Mouse (Mus musculus): Measurements from ENCODE around the gene Msi2.

Gene Msi2

DNA sequence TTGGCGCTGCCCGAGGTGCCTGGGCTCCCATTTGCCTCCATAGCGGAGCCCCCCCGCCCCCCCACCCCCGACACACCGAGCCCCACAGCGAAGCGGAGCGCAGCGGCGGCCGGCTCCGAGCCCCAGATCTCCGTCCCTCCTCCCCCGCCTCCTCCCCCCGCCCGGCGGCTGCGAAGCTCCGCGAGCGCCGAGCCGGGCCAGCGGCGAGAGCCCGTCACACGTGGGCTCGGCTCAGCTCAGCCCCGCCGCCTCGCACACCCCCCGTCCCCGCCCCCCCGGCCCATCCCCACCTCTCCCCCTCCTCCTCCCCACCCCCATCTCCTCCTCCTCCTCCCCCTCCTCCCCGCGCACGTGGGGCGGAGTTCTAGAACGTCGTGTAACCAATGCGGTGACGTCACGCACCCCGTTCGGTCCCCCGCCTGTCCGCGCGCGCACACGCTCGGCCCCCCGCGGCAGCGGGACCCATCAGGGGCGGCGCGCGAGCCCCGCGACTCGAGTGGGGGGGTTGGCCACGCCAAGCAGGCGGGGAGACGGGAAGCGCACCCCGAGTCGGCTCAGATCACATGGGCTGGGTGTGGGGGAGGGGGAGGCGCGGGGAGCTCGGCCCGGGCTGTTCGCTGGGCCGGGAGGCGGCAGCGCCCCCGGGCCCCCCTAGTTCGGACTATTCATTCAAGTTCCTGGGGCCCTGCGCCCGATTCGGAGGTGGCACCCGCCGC lies at the start of gene Msi2:
TSS of gene Msi2 (minus strand) at position 464 of the 716 bp plus-strand sequence.
- in situ Hi-C loops (cut with MboI; ENCODE audit: low pct_unique_long_range_greater_than_20kb in 1 of 2, low sequenced_read_pairs in 2 of 2, unreplicated experiment in 1 of 2) = no loop called here

DNA sequence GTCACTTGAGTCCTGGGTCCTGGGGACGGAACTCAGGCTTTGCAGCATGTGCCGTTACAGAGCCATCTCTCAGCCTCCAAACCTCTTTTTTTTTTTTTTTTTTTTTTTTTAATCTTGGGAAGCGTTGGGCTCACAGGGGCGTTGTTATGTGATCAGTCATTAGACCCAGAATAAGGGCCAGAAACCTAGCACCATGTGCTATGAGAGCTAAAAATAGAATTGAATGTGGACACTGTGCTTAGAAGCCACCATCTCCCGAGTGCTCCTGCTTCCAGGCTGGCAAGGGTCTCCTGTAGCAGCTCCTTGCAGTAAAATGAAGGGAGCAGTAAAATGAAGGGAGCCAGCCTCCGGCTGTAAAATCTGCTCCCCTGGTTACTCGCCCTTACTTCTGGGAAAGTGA lies 47.3 kb upstream of the Msi2 start:
- in situ Hi-C loops (cut with MboI; ENCODE audit: low pct_unique_long_range_greater_than_20kb in 1 of 2, low sequenced_read_pairs in 2 of 2, unreplicated experiment in 1 of 2) = no loop called here

DNA sequence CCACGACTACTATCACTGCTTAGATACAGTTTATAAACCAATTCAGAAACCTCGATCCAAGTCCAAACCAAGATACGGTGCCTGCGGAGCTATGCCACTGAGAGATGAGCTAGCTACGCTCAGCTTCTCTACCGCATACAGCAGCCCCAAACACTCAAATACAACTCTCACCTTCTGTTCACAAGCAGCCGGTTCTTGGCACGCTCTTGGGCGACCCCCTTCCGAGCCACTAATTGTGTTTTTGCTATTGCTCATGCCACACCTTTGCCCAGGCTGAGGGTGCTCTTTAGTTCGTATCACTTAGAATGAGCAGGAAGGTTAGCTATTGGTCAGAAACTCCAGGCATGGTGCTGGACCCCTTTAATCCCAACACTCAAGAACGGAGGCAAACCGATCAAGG lies 45.1 kb upstream of the Msi2 start:
- in situ Hi-C loops (cut with MboI; ENCODE audit: low pct_unique_long_range_greater_than_20kb in 1 of 2, low sequenced_read_pairs in 2 of 2, unreplicated experiment in 1 of 2) = no loop called here

DNA sequence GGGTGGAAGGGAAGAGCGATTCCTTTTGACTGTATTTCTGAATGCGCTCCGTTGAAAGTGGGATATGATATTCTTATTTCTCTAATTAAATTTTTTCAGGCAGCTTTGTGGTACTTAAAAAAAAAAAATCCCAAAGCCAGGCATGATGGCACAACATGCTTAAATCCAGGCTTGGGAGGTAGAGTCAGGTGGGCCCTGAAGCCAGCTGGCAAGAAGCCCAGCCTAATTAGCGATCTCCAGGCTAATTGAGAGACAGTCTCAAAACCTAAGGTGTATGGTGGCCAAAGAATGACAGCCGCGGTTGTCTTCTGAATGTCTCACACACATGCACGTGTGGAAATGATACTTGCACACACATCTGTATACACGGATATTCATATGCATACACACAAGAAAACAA lies 41.2 kb upstream of the Msi2 start:
- in situ Hi-C loops (cut with MboI; ENCODE audit: low pct_unique_long_range_greater_than_20kb in 1 of 2, low sequenced_read_pairs in 2 of 2, unreplicated experiment in 1 of 2) = no loop called here

DNA sequence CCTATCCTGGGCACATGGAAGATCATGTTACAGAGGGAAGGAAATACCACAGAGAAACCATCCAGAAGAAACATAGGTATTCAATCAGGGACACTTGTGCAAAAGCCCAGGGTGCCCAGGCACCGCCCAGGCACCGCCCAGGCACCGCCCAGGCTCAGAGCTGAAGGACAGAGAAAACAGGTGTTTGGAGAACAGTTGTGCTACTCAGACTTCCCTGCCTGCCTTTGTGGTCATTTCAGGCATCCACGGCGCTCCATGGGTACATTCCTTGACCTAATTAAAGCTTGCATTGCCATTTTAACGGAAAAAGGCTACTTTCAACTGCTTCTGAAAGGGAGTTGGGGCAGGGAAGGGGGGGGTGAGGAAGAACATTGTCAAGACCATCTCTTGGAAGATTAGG lies 40.1 kb upstream of the Msi2 start:
- in situ Hi-C loops (cut with MboI; ENCODE audit: low pct_unique_long_range_greater_than_20kb in 1 of 2, low sequenced_read_pairs in 2 of 2, unreplicated experiment in 1 of 2) = no loop called here

DNA sequence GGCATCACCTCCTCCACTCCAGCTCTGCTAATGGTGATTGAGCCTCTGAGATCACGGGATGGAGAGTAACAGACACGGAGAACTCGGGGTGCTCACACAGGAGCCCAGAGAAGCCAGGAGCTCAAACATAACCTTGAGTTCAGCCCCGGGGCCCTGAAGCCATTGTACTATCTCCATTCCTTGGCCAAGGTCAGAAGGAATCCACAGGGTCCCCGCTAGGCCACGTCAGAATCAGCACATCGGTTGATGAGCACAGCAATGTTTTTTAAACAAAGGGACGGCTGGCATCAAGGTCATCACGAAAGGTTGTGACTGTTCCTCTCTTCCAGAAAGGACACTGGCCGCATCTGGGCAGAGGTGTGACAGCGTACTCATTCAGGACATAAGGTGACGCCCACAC lies 27.0 kb upstream of the Msi2 start:
- in situ Hi-C loops (cut with MboI; ENCODE audit: low pct_unique_long_range_greater_than_20kb in 1 of 2, low sequenced_read_pairs in 2 of 2, unreplicated experiment in 1 of 2) = no loop called here

DNA sequence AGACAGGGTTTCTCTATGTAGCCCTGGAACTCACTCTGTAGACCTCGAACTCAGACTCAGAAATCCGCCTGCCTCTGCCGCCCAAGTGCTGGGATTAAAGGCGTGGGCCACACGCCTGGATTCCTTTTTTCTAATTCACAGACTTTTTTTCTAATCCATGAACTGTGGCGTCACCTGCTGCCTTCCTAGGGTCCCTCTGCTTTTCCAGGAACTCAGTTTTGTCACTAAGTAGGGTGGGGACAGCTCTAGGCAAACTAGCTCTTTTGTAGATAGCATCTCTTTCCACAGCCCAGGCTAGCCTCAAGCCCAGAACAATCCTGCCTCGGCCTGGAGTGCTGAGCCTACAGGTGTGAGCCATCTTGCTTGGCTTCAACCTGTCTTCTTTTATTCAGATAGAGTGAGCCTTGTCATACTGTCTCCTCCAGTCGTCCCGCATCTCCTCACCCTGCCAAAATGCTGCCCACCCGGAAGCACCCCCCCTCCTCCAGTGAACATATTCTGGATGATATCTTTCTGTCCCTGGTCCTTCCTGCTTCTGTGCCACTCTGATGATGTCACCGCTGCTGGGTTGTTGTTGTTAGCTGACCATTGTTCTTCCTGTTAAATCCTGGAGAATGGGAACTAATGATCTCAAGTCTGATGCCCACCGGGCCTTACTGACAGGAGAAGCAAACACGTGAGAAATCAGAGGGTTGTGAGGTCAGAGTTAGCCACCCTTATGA lies 21.4 kb upstream of the Msi2 start:
- in situ Hi-C loops (cut with MboI; ENCODE audit: low pct_unique_long_range_greater_than_20kb in 1 of 2, low sequenced_read_pairs in 2 of 2, unreplicated experiment in 1 of 2) = no loop called here

DNA sequence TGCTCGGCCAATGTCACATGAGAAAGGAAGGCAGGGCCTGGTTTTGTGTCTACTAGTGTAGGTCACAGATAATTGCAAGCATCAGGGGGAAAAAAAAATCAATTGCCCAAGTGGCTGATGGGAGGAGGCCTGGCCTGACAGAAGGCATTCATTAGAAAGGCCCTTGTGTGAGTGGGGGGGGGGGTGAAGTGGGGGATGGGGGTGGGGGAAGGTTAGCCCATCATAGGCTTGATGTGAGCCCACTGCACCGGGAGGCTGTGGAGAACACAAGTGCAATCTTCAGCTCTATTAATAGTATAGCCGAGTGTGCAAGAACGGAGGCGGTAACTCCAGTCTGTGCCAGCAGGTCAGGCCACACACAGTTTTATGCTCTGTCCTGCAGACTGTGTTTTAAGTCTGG lies 11.1 kb upstream of the Msi2 start:
- in situ Hi-C loops (cut with MboI; ENCODE audit: low pct_unique_long_range_greater_than_20kb in 1 of 2, low sequenced_read_pairs in 2 of 2, unreplicated experiment in 1 of 2) = no loop called here

DNA sequence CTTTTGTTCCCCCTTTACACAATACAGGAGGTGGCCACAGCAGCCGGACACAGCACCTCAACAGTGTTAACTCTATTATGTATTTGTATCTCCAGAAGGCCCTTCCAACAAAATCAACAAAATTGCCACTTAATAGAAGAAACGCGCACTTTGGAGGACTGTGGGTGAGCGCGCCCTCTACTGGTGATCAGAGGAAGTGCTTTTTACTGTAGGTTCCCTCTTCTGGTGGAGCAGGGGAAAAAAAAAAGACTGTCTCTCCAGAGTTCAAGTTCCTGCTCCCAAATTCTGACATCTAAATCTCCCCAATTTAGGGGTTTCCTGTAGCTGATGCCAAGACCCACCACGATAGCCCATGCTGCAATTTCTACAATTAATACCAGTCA lies 10.2 kb upstream of the Msi2 start:
- in situ Hi-C loops (cut with MboI; ENCODE audit: low pct_unique_long_range_greater_than_20kb in 1 of 2, low sequenced_read_pairs in 2 of 2, unreplicated experiment in 1 of 2) = no loop called here

DNA sequence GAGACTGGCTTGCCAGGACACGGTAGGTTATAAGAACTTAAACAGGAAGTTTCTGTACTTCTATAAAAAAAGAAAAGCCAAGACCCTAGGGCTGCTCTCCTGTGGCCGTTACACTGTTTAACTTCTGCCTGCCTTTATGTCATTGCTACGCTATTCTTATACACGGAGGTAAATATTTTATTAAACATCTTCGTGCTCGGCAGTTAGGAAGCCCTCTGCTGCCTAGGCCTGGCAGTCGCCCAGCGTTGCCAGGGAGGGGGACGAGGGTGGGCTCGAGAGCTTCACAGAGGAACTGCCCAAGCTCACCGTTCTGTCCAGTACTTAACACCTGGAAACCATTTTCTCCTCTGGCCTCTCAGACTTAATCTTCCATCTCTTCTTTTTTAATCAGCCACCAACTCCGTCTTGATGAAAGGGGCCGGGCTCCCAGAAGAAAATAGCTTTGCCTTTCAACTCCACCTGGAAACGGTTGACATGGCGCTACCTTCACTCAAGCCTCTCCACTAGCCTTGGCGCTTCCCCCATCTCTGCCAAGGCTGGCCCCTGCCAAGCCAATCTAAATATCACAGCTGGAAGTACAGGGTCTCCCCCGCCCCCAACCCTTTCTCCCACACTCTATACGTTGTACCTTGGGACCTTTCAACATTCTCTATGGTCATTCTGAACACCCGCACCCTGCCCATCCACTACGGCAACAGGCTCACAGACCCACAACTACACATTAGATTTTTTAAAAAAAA lies 9.6 kb upstream of the Msi2 start:
- in situ Hi-C loops (cut with MboI; ENCODE audit: low pct_unique_long_range_greater_than_20kb in 1 of 2, low sequenced_read_pairs in 2 of 2, unreplicated experiment in 1 of 2) = no loop called here

DNA sequence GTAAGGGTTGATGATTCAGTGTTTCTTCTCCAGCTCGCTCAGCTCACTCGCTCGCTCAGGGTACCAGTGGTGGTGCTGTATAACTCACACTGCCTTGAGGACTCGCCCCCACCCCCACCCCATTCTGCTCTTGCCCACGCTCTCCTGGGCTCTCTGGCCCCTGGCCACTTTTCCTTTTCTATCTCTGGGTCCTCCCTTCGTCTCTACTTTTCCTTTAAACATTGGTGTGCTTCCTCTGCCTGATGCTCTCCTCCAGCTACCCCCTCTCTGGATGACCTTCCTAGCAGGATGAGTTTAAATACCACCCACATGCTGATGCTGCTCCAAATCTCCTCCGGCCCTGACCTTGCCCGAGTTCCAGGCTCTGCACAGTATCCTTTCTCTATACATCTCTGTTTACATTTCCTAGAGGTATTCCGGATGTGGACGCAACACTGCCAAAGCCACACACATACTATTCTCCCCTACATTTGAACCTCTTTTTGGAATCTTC lies 2.9 kb upstream of the Msi2 start:
- in situ Hi-C loops (cut with MboI; ENCODE audit: low pct_unique_long_range_greater_than_20kb in 1 of 2, low sequenced_read_pairs in 2 of 2, unreplicated experiment in 1 of 2) = no loop called here

DNA sequence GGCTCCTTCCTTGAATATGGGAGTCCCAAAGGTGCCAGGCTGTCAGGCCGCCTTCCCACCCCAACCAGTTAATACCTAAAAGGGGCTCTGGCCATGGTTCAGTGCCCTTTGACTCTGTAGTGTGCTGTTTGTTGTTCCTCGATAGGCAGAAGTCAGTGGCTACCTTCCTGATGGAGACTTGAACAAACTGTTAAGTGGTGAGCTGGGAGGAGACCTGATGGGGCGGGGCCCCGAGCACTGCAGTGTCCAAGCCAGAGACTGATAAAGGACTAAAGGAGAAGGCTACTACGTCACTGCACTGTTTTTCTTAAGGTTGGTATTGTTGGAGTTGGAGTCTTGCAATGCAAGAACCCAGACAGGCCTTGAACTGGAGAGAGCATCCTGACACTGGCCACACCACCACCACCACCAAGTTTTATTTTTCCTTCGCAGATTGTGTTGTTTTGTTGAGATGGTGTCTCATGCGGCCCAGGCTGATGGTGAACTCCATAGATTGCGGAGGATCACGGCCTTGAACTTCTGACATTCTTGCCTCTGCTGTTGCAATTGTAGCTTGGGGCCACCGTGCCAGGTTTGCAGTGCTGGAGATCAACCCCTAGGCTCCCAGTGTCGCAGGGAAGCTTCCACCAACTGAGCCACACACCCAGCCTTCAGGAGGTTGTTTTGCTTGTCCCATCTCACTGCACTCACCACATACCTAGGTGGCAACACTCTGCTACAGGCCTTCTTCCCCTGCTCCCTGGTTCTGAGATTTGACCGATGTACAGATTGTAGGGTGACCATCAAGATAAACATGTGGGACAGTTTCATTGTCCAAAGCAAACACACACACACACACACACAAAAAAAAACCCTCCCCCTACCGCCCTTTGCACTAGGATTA lies 2.2 kb upstream of the Msi2 start:
- in situ Hi-C loops (cut with MboI; ENCODE audit: low pct_unique_long_range_greater_than_20kb in 1 of 2, low sequenced_read_pairs in 2 of 2, unreplicated experiment in 1 of 2) = no loop called here

DNA sequence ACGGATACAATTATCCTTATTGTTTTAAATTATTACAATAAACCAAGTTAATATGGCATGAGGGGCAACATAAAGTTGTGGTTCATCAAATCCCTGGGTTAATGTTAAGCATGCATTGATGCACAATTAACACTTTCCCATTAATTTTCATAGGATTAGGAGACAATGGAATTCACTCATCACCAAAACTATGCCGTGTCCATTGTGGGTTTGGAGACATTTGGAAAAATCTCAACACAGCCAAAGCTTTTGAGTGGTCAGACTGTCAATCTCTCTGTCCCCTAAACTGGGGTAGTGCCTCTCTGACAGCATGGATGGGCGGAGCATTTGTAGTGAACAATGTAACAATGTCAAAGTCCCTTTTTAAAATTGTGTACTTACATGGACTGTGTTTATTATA lies 1.3 kb upstream of the Msi2 start:
- in situ Hi-C loops (cut with MboI; ENCODE audit: low pct_unique_long_range_greater_than_20kb in 1 of 2, low sequenced_read_pairs in 2 of 2, unreplicated experiment in 1 of 2) = no loop called here

DNA sequence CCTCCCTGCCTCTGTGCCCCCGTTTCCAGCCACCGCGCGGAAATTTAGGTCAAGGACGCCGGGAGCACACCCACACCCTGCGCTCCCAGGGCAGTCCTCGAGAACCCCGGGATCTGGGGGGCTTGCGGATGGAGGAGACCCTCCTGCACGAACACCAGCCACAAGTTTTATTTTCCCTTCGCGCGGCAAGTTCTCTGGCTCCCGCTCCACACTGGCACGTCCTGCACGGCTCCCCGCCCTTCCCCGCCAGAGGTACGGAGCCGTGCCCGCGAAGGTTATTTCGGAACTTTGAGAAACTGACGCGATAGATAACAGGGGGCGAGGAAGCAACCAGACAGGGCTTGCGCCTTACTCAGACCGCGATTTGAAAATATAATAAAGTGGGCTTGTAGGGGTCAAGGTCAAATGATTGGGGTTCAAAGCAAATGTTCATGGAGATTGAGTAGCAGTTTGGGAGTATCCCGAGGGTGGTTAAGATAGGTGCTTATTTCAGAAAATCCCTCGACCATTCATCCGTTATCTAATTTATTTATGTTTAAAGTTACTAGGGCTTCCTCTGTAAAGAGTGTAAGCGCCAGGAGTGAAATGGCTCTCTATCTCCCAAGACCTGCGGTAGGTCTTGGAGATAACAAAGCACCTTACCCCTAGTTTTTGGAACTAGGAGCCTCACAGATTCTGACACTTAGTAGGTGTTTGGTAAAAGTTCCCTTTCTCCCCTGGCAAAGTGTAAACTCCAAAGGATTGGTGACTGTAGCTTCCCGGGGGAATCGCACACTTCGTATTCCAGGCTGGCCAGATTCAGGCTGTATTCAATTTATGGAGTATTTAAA lies 668 bp upstream of the Msi2 start:
- in situ Hi-C loops (cut with MboI; ENCODE audit: low pct_unique_long_range_greater_than_20kb in 1 of 2, low sequenced_read_pairs in 2 of 2, unreplicated experiment in 1 of 2) = no loop called here

DNA sequence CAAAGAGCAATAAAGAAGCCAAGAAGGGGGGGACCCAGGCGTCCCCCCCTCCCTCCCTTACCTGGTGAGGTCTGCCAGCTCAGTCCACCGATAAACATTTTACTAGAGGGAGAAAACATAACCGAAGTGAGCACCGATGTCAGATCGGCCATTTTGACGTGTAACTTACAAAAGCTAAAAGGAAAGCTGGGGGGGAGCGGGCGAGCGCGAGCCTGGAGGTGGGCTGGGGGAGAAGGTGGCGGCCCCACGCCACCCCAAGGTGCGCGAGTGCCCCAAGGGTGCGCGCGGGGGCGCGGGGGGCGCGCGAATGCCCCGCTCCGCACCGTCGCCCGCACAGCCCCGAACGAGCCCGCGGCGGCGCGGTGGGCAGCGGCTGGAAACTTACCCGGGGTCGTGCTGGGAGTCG lies 666 bp downstream of the Msi2 start:
- in situ Hi-C loops (cut with MboI; ENCODE audit: low pct_unique_long_range_greater_than_20kb in 1 of 2, low sequenced_read_pairs in 2 of 2, unreplicated experiment in 1 of 2) = no loop called here

DNA sequence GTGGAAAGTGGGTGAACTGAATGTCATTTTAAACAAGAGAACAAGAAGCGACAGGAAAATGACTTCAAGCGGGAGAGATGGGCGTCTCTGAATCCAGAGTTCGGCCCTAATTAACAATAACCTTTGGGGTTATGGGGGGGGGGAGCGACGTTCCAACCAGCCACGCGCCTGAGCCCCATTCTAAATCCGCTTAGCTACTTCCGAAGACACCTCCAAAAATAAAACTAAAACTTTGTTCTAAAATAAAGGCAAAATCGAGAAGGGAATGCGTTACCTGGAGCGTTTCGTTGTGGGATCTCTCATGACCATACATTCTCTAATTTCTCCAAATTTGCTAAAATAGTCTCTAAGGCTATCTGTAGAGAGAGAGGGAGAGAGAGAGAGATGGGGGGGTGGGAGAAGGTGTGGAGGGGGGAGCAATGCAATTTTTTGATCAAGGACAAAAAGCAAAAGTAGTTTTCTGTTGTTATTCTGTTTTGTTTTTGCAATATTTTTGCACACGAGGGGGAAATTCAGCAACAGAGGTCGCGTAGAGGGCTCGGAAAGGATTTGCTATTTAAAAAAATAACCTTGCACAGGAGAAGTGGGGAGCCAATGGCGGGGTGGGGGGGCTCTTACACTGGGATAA lies 1.2 kb downstream of the Msi2 start:
- in situ Hi-C loops (cut with MboI; ENCODE audit: low pct_unique_long_range_greater_than_20kb in 1 of 2, low sequenced_read_pairs in 2 of 2, unreplicated experiment in 1 of 2) = no loop called here

Measured in mouse embryonic stem cell (cell line).